Mouse (Mus musculus) midbrain, embryonic 10.5 days (tissue): ENCODE data around the gene Tns2. TPM values are rescaled to one million over a fixed set of nuclear protein-coding genes. Genes with fewer than 3 reads are reported as not detected.
"Not testable (repeated sequence)": the region's sequence is repeated elsewhere in the genome, so short reads cannot be mapped to it uniquely, and the experiment has no call there.

ENCODE experiments used
- DNase-seq: peaks from one replicate; pipeline ENCODE4 v3.0.0-alpha.2; 2017; ENCODE audit warnings: low spot score
- H3K27ac ChIP-seq: fragments of 300-500 bp; sonication (generic); replicated peaks from 2 replicates; pipeline ENCODE4 v1.5.1; 2016; ENCODE audit warnings: mild to moderate bottlenecking
- H3K27me3 ChIP-seq: fragments of 300-500 bp; sonication (generic); 2 replicates; pipeline ENCODE4 v1.6.1; 2016; ENCODE audit warnings: low read depth, mild to moderate bottlenecking; ENCODE audit not compliant: poor library complexity, severe bottlenecking
- H3K36me3 ChIP-seq: fragments of 300-500 bp; sonication (generic); 2 replicates; pipeline ENCODE4 v1.6.1; 2016; ENCODE audit warnings: mild to moderate bottlenecking, moderate library complexity
- H3K4me1 ChIP-seq: fragments of 300-500 bp; sonication (generic); 2 replicates; pipeline ENCODE4 v1.6.1; 2016
- H3K4me3 ChIP-seq: fragments of 300-500 bp; sonication (generic); 2 replicates; pipeline ENCODE4 v1.5.1; 2016; ENCODE audit warnings: mild to moderate bottlenecking, moderate library complexity
- H3K9me3 ChIP-seq: fragments of 300-500 bp; sonication (generic); replicated peaks from 2 replicates; pipeline ENCODE4 v1.6.1; 2016; ENCODE audit warnings: mild to moderate bottlenecking
- WGBS: fragments of 180-500 bp; shearing (Covaris S2); methylation state at CpG from one replicate; pipeline ENCODE4 v1.1.7; 2016; 5-methylcytosine and 5-hydroxymethylcytosine counted together
- polyA plus RNA-seq: library from polyadenylated mRNA; unstranded; fragments of >200 nt; fragmentation: Nextera tagmentation; extraction: Ambion mirVana; gene quantifications from 2 replicates; pipeline ENCODE4 v1.2.1, GENCODE M21; 2016

The Tns2 gene
- polyA plus RNA-seq, 1 experiment from 2014 or later, result 9.4 TPM

DNA sequence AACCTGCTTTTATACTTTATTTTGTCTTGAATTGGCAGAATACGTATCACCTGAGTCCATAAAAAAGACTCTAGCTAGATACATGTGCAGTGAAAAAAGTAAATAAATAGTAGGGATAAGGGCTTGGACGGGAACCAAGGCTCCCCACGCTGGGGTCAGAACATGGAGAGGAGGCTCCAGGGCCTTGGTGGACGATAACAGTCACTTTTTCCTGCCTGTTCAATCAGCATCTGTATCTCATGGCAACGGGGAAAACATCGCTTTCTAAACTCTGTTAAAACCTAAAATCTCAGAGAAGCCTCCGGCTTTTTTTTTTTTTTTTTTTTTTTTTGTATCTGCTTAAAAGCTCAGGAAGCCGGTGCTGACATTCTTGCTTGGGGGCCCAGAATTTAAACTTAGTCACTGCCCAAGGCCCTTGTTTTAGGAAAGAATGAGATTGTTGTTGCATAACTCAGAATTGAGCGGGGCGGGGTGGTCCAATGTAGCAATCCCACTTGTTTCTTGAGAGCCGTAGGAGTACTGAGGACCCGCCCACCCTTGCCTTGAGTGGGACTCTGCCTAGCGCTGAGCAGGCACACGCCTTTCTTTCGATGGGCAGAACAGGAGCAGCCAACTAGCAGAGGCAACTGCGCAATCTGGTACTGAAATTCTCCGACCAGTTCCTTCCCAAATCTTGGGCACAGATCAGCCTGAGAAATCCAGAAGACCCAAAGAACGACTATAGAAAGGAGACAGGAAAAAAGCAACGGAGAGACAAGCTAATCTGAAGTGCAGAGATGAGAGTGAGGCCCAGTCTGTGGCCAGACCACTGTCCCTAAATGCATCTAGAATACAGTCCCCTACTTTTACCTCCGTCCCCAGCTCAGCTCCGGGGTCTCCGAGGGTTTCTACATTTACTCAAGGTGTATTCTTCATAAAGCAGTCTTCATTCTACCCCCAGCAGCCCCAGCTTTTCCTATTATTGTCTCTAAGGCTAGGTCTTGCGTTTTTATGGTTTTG lies 43.0 kb downstream of the Tns2 start:
- peaks cover 44% of the 10 kb centered on the region for H3K27me3 ChIP-seq
- H3K36me3 ChIP-seq, result no peaks in the 10 kb centered on the region
- H3K27ac ChIP-seq, result no peak overlapping the region
- H3K9me3 ChIP-seq, result no peaks in the 10 kb centered on the region
- WGBS, result 53% methylated on average over 23 of the region's 23 CpGs
- no peak for DNase-seq
- no peak overlapping the region for H3K4me3 ChIP-seq
- H3K4me1 ChIP-seq, result peaks cover 16% of the 10 kb centered on the region

DNA sequence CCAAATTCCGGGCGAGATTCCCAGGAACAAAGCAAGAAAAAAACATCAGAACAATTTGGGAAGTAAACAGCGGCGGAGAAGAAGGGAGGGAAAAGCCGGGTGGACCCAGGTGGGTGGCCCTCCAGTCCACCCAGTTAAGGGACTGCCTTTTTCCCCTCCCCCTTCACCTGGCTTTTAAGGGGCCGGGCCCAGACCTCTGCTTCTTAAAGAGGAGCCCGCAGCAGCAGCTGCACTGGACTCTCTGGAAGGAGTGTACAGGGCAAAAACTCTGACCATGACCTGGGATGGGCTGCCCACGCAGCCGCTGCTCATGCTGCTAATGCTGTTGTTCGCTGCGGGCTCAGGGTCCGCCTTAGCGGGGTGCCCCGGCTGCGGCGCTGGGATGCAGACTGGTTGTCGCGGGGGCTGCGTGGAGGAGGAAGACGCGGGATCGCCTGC lies 44.1 kb downstream of the Tns2 start, which contains the start of gene Igfbp6:
TSS of gene Igfbp6 (plus strand) at position 89 of the 438 bp plus-strand sequence.
- H3K9me3 ChIP-seq, result no peaks in the 10 kb centered on the region
- peak within 1 kb of the TSS; percentile 43 for H3K4me3 ChIP-seq
- peaks cover 44% of the 10 kb centered on the region for H3K27me3 ChIP-seq
- H3K36me3 ChIP-seq, result no peaks in the 10 kb centered on the region
- H3K4me1 ChIP-seq, result peaks cover 16% of the 10 kb centered on the region
- peak within 1 kb of the TSS; percentile 53; the same call in 1 of the 2 replicates for H3K27ac ChIP-seq
- peak; percentile 36 for DNase-seq
- WGBS, result 2% methylated on average over 22 of the region's 22 CpGs

DNA sequence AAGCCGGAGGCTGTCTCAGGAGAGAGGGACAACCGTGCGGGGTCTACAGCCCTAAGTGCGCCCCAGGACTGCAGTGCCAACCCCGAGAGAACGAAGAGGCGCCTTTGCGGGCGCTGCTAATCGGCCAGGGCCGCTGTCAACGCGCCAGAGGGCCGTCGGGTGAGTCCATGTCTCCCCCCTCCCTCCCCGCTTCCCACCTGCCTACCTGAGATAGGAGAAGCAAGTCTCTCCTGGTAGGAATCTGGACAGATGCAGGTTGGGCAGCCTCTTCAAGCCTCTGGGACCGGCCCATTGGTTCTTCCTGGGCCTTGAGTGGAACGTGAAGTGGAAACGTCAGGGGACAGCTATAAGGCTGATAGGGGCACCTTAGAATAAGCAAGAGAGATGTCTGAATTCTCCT lies 44.5 kb downstream of the Tns2 start:
- Histone ChIP-seq H3K36me3 (no peaks in the 10 kb centered on the region), H3K27ac (peak overlapping the region; percentile 53; the same call in 1 of the 2 replicates), H3K4me3 (peak overlapping the region; percentile 43), H3K4me1 (peaks cover 16% of the 10 kb centered on the region), H3K9me3 (no peaks in the 10 kb centered on the region), H3K27me3 (peaks cover 44% of the 10 kb centered on the region)
- 9% methylated on average over 19 of the region's 19 CpGs for WGBS
- no peak for DNase-seq

DNA sequence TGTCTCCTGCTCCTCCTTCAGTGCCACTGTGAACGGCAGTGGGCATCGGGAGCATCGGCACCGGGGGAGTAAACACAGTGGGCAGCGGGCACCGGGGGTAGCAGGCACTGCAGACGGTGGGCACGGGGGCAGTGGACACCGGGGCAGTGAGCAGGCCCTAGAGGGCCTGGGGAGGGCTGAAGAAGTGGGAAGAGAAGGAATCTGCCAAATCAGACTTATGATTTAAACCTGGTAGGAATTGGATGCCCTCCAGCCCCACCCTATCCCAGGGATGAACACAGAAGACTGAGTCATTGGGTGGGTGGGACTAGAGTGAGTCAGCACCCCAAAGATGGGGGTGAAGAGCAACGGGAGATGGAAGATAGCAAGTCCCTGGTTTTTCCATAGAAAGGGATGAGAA lies 45.1 kb downstream of the Tns2 start:
- DNase-seq, result no peak
- Histone ChIP-seq H3K4me1 (peaks cover 21% of the 10 kb centered on the region), H3K27me3 (peaks cover 44% of the 10 kb centered on the region), H3K36me3 (no peaks in the 10 kb centered on the region), H3K27ac (no peak overlapping the region), H3K9me3 (no peaks in the 10 kb centered on the region), H3K4me3 (no peak overlapping the region)
- WGBS, result 92% methylated on average over 10 of the region's 10 CpGs

DNA sequence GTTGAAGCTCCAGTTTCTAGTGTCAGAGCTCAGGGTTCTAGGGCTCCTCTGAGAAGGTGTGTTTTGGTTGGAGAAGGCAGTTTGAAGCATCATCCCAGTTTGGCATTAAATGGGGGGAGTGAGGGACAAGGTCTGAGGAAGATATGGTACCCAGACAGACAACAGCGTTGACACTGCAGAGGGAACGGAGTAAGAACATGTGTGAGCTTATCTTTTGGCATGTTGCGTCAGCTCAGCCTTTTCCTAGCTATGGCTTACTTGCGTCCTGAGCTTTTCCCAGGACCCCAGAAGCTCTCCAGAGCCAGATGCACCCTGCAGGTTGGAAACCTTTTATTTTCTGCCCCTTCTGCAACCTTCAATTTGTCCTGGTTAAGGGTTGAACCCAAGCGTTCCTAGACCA lies 45.9 kb downstream of the Tns2 start:
- 89% methylated on average over 5 of the region's 5 CpGs for WGBS
- no peak for DNase-seq
- peaks cover 44% of the 10 kb centered on the region for H3K27me3 ChIP-seq

DNA sequence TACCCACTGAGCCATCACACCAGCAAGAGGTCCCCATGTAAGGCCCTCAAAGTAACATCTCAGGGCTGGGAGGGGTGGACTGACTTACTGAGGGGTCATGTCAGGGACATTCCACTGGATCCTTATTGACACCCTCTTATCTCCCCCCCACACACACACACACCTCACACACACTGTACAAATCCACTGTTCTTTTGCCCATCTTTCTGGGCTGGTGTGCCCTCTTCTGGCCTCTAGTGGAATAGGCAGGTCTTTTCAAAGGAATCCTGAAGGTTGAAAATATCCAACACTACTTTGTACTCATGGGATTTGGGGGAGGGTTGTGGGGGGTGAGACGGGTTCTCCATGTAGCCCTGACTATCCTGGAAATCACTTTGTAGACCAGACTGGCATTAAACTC lies 46.7 kb downstream of the Tns2 start:
- Histone ChIP-seq H3K4me1 (peaks cover 24% of the 10 kb centered on the region), H3K36me3 (no peaks in the 10 kb centered on the region), H3K27me3 (peaks cover 43% of the 10 kb centered on the region), H3K4me3 (no peak overlapping the region), H3K27ac (no peak overlapping the region), H3K9me3 (no peaks in the 10 kb centered on the region)
- 15% methylated on average over 1 of the region's 1 CpGs for WGBS
- peak; percentile 41 for DNase-seq

More for the DNA sequence above, 45.9 kb downstream of the Tns2 start:
- Histone ChIP-seq H3K9me3 (no peaks in the 10 kb centered on the region), H3K4me1 (peaks cover 24% of the 10 kb centered on the region), H3K4me3 (no peak overlapping the region), H3K36me3 (no peaks in the 10 kb centered on the region), H3K27ac (no peak overlapping the region)

DNA sequence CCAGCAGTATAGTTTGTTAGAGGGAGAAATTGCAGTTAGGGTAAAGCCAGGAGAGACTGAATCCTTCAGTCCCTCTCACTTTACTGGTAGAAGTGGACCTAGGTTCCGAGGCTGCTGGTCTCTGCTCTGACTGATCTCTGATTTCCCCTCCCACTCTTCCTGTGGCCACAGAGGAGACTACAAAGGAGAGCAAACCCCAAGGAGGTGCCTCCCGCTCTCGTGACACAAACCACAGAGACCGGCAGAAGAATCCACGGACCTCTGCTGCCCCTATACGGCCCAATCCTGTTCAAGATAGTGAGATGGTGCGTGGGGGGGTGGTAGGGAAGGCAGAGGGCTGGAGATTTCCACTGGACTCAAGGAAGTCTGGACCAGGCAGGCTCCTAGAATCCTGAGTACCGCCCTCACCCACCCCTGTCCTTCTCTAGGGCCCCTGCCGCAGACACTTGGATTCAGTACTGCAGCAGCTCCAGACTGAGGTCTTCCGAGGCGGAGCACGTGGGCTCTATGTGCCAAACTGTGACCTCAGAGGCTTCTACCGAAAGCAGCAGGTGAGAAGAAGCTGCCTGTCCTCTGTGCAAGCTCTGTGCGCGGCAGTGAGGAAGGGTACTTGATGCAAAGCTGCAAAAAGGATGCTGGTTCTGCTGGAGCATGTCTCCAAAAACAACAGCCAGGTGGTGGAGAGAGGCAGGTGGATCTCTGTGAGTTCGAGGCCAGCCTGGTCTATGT lies 47.6 kb downstream of the Tns2 start:
- no peak for DNase-seq
- Histone ChIP-seq H3K9me3 (no peaks in the 10 kb centered on the region), H3K27ac (no peak overlapping the region; the same call in 1 of the 2 replicates), H3K27me3 (peaks cover 33% of the 10 kb centered on the region), H3K36me3 (no peaks in the 10 kb centered on the region), H3K4me3 (no peak overlapping the region), H3K4me1 (peaks cover 27% of the 10 kb centered on the region)
- WGBS, result 77% methylated on average over 16 of the region's 16 CpGs

DNA sequence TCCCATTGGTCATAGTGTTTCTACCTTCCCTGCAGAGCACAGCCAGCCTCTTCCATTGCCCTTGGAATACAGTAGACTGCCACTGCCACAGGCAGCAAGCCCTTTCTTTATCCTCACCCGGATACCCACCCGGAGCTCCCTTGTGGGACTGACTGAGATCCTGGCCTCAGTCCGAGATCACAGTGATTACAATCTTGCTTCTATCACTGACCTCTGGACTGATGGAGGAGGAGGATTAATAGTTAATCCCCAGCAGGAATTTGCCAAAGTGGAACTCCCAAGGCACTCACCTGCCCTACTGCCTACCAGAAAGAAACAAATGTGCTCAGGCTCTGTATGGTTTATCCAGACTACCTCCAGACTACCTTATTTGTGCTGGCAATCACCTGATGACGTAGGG lies 49.3 kb downstream of the Tns2 start:
- DNase-seq, result no peak
- no peaks in the 10 kb centered on the region for H3K36me3 ChIP-seq
- H3K4me1 ChIP-seq, result peaks cover 26% of the 10 kb centered on the region
- no peak overlapping the region for H3K4me3 ChIP-seq
- no peak overlapping the region for H3K27ac ChIP-seq
- WGBS, result 66% methylated on average over 4 of the region's 4 CpGs
- H3K9me3 ChIP-seq, result no peaks in the 10 kb centered on the region
- H3K27me3 ChIP-seq, result peaks cover 17% of the 10 kb centered on the region

DNA sequence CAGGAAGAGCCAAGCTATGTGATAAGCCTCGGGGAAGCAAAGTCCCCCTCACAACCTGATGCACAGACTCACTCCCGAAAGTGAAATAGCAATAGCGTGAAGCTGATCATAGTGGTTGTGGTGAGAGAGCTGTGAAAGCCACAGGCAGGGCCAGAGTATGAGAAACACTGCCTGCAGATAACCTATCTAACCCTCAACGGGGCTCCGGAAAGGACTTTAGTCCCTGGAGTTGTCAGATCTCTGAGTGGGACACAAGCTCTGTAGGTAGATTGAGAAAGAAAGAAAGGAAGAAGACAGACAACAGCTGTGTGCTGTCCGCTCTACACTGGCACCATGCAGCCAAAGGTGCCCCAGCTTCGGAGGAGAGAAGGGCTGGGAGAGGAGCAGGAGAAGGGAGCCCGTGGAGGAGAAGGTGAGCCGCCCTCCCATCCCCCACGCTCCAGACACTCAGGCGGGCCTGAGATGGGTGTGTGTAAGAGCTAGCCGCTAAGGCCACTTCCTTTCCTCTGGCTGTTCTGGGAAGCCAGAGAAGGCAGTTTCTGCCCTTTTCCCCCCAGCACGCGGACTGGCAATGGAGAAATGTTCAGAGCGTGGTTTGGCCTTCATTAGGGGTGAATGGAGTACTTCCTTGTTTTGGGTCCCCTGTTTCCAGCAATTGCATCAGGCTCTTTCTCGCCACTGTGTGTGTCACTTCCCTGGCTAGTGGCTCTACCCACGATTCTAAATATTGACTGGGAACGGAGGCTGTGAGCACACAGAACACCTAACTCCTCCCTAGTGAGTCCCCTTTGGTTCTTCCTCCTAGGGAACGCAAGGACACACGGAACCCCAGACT lies 50.3 kb downstream of the Tns2 start, which contains the start of gene Soat2:
TSS of gene Soat2 (plus strand) at position 226 of the 835 bp plus-strand sequence.
- H3K27ac ChIP-seq, result peak within 1 kb of the TSS; percentile 39; the same call in 1 of the 2 replicates
- H3K9me3 ChIP-seq, result no peaks in the 10 kb centered on the region
- peaks cover 8% of the 10 kb centered on the region for H3K27me3 ChIP-seq
- no peak for DNase-seq
- peak within 1 kb of the TSS; percentile 7; the same call in 1 of the 2 replicates for H3K4me3 ChIP-seq
- H3K4me1 ChIP-seq, result peaks cover 20% of the 10 kb centered on the region
- 56% methylated on average over 20 of the region's 20 CpGs for WGBS
- no peaks in the 10 kb centered on the region for H3K36me3 ChIP-seq

DNA sequence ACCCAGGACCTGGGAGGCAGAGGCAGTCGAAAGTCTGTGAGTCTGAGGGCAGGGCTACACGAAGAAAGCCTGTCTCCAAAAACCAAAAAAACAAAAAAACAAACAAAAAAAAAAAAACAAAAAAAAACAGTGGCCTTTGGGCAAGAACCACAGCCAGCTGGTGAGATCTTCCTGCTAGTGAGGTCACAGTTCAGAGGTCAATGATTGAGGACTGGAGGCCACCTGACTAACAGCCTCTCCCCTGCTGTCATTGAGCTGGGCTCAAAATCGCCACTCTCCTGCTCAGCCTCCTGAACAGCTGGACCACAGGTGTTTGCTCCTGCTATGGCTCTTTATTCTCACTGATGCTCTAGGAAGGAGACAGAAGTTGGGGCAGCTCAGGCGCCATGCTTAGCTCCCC lies 52.4 kb downstream of the Tns2 start:
- Histone ChIP-seq H3K9me3 (no peaks in the 10 kb centered on the region), H3K4me1 (peaks cover 35% of the 10 kb centered on the region), H3K27ac (peak overlapping the region; percentile 76), H3K4me3 (no peak overlapping the region), H3K36me3 (no peaks in the 10 kb centered on the region), H3K27me3 (no peaks in the 10 kb centered on the region)
- DNase-seq, result no peak
- WGBS, result 44% methylated on average over 4 of the region's 4 CpGs

DNA sequence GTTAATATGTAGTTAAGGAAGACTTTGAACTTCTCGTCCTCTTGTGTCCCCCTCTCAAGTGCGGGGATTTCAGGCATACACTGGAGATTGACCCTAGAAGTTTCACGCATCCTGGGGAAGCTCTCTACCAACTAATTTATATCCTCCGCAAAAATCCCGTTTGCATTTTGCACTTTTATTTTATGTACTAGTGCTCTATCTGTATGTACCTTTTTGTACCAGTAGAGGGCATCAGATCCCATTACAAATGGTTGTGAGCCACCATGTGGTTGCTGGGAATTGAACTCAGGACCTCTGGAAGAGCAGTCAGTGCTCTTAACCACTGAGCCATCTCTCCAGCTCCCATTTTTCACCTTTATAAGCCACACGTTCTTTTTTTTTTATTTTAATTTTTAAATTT lies 54.8 kb downstream of the Tns2 start:
- peaks cover 46% of the 10 kb centered on the region for H3K4me1 ChIP-seq
- H3K9me3 ChIP-seq, H3K36me3 ChIP-seq, DNase-seq, H3K27ac ChIP-seq, H3K27me3 ChIP-seq, H3K4me3 ChIP-seq: not testable (repeated sequence)
- WGBS, result 95% methylated on average over 6 of the region's 6 CpGs

DNA sequence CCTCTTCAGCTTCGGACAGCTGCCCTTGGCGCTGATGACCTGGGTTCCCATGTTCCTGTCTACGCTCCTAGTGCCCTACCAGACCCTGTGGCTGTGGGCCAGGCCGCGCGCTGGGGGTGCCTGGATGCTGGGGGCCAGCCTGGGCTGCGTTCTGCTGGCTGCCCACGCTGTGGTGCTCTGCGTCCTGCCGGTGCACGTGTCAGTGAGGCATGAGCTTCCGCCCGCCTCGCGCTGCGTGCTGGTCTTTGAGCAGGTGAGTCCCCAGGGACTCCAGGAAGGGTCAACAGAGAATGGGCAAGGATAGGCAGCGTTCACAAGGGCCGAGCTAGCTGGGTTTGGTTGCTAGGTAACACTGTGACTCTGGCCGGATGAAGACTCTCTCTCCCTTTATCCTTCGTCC lies 56.6 kb downstream of the Tns2 start:
- H3K36me3 ChIP-seq, result no peaks in the 10 kb centered on the region
- 29% methylated on average over 20 of the region's 20 CpGs for WGBS
- peaks cover 46% of the 10 kb centered on the region for H3K4me1 ChIP-seq
- 0 out of 2 replicates have a peak overlapping the region, but pooled peaks have one; percentile 14 for H3K4me3 ChIP-seq
- peak; percentile 57 for DNase-seq
- no peaks in the 10 kb centered on the region for H3K9me3 ChIP-seq
- no peaks in the 10 kb centered on the region for H3K27me3 ChIP-seq
- H3K27ac ChIP-seq, result peak overlapping the region; percentile 82
